Mouse (Mus musculus): Measurements from ENCODE around the gene 1110032F04Rik.

DNA sequence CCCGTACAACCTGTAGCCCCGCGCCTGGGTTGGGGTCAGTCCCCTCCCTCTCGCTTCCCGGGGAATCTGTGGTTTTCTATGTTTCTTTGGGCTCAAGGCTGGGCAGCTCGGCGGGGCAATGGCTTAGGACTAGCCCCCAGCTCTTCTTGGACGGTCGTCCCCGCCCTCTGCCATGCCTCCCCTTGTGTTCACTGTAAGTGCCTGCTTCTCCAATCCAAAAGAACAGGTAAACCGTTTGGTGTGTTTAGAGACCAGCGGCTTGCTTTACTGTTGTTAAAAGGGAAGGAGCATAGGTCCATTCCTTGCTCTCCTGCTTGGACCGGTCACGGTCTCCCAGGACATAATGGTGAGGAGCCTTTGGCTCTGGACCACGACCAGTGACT lies 1.2 kb downstream of the 1110032F04Rik start:
- no peak for TF ChIP-seq CTCF (IDR thresholded peaks at IDR 0.05; ENCODE audit: low read depth)
- no peak for TF ChIP-seq EP300 (optimal IDR thresholded peaks at IDR 0.05)

Data from stomach, postnatal 0 days (tissue).